Mouse (Mus musculus) small intestine, adult 10 weeks (tissue): Measurements from ENCODE around the gene Gm8232. TPM values are rescaled to one million over a fixed set of nuclear protein-coding genes. Genes with fewer than 3 reads are reported as not detected.

Source experiments
- polyA plus RNA-seq: library from polyadenylated mRNA; stranded (reverse); fragments of 350-450 nt; fragmentation: Illumina TruSeq; extraction: RNeasy Lipid Tissue Mini Kit (QIAGEN cat#74804); gene quantifications from one replicate; pipeline ENCODE4 v1.2.3, GENCODE M21; 2014; ENCODE audit warnings: low replicate concordance

The Gm8232 gene
- not detected for polyA plus RNA-seq

GRCm38 (mm10) chr14:44433335-44433734, at the start of gene Gm8232:
Gene Gm8232, plus strand, starts transcription at chr14:44433635.

GRCm38 (mm10) chr14:44410588-44410987, 22.8 kb upstream of the Gm8232 start, which contains the start of gene Gm3371:
Gene Gm3371, minus strand, starts transcription at chr14:44410688.

Other genes starting within 250 kb of the Gm8232 start
- not detected for gene Gm8212, start 236.0 kb upstream of the Gm8232 start, polyA plus RNA-seq
- not detected for gene 4930503E14Rik, start 220.4 kb upstream of the Gm8232 start, polyA plus RNA-seq
- not detected for gene Gm8220, start 148.1 kb upstream of the Gm8232 start, polyA plus RNA-seq
- not detected for gene Gm5930, start 95.1 kb upstream of the Gm8232 start, polyA plus RNA-seq
- gene Gm8229, start 68.3 kb upstream of the Gm8232 start, polyA plus RNA-seq = not detected
- not detected for gene Gm3371, start 22.9 kb upstream of the Gm8232 start, polyA plus RNA-seq
- gene BC061237, start 58.8 kb downstream of the Gm8232 start, polyA plus RNA-seq = not detected
- gene Gm17093, start 84.6 kb downstream of the Gm8232 start, polyA plus RNA-seq = not detected
- not detected for gene Gm8247, start 149.5 kb downstream of the Gm8232 start, polyA plus RNA-seq
- not detected for gene Gm5624, start 194.3 kb downstream of the Gm8232 start, polyA plus RNA-seq